Mouse (Mus musculus) liver, embryonic 16.5 days (tissue): ENCODE data around the gene Htatsf1. TPM values are rescaled to one million over a fixed set of nuclear protein-coding genes. Genes with fewer than 3 reads are reported as not detected.

Source experiments
- ATAC-seq: fragments of 200-750 bp; cut with Nextera tagmentation; 2 replicates; pipeline ENCODE4 v1.8.0; 2017; ENCODE audit warnings: low read depth, mild to moderate bottlenecking, moderate number of reproducible peaks, moderate library complexity
- H3K27ac ChIP-seq: fragments of 300-500 bp; sonication (generic); 2 replicates; pipeline ENCODE4 v1.5.1; 2014; ENCODE audit warnings: mild to moderate bottlenecking, low read length
- H3K27me3 ChIP-seq: fragments of 300-500 bp; sonication (generic); 2 replicates; pipeline ENCODE4 v1.6.1; 2014; ENCODE audit warnings: low read depth, low read length, mixed read lengths; ENCODE audit not compliant: control insufficient read depth, insufficient read depth
- H3K36me3 ChIP-seq: fragments of 300-500 bp; sonication (generic); 2 replicates; pipeline ENCODE4 v1.6.1; 2014; ENCODE audit warnings: mild to moderate bottlenecking; ENCODE audit not compliant: control insufficient read depth, insufficient read depth
- H3K4me1 ChIP-seq: fragments of 300-500 bp; sonication (generic); 2 replicates; pipeline ENCODE4 v1.6.1; 2014; ENCODE audit warnings: low read depth, low read length, mixed read lengths; ENCODE audit not compliant: control insufficient read depth
- H3K4me2 ChIP-seq: fragments of 300-500 bp; sonication (generic); 2 replicates; pipeline ENCODE4 v1.6.1; 2014; ENCODE audit warnings: low read depth, low read length, mixed read lengths
- H3K4me3 ChIP-seq: fragments of 300-500 bp; sonication (generic); 2 replicates; pipeline ENCODE4 v1.5.1; 2014; ENCODE audit warnings: low read depth, mild to moderate bottlenecking, low read length
- H3K9ac ChIP-seq: fragments of 300-500 bp; sonication (generic); 2 replicates; pipeline ENCODE4 v1.6.1; 2014; ENCODE audit warnings: low read depth, low read length
- H3K9me3 ChIP-seq: fragments of 300-500 bp; sonication (generic); replicated peaks from 2 replicates; pipeline ENCODE4 v1.6.1; 2016; ENCODE audit warnings: low read length; ENCODE audit not compliant: control insufficient read depth
- WGBS: fragments of 180-500 bp; shearing (Covaris S2); extraction: QIAGEN DNeasy Blood & Tissue Kit; methylation state at CpG from one replicate; pipeline ENCODE4 v1.1.7; 2014; ENCODE audit not compliant: insufficient replicate concordance; 5-methylcytosine and 5-hydroxymethylcytosine counted together
- polyA plus RNA-seq: library from polyadenylated mRNA; unstranded; fragments of >200 nt; fragmentation: Nextera tagmentation; extraction: Ambion mirVana; gene quantifications from 2 replicates; pipeline ENCODE4 v1.2.1, GENCODE M21; 2015

Htatsf1 gene
- polyA plus RNA-seq = 19.4 and 20.3 TPM in 2 replicates

DNA sequence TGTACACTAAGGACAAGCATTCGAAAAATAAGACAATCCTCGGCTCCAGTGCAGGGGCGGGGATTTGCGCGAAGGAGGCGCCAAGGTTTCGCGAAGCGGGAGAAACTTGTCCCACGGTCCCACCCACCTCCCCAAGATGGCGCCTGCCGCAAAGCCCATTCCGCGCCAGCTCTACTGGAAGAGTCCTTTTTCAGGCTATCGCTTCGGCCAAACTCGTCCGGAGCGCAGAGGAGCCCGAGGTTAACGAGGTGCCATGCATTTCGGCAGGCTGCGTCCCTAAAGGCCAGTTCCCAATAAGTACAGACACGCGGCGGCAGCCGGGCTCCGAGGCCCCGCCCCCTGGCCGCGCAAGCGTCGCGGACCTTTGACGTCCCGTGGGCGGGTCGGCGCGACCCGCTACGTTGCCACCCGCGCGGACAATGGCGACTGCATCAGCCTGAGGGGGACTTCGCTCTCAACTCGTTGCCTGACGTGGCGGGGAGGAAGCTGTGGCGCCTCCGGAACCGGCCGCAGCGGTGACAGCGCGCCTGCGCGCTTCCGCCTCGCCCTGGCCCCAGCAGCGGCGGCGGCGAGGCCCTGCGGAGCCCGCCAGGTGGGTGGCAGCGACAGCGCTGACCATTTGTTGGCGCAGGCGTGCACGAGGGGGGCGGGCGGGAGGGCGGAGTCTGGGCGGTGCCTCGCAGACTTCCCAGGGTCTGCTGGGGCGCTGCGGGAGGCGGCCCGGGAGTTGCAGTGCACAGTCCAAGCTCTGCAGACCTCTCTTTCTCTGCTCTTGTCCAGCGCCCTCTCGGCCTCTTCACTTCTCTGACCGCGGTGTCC is at the start of gene Htatsf1:
Htatsf1 (plus strand) TSS at position 410 of the 819 bp plus-strand sequence.
- Histone ChIP-seq H3K27ac (peak within 1 kb of the TSS; percentile 80), H3K9me3 (no peaks in the 10 kb centered on the region), H3K27me3 (no peaks in the 10 kb centered on the region), H3K4me3 (peak within 1 kb of the TSS; percentile 74), H3K36me3 (no peaks in the 10 kb centered on the region), H3K4me2 (peak within 1 kb of the TSS; percentile 69), H3K4me1 (no peaks in the 10 kb centered on the region; the same call in 1 of the 2 replicates), H3K9ac (peak within 1 kb of the TSS; percentile 72)
- ATAC-seq = peak; percentile 94
- 19% methylated on average over 75 of the region's 85 CpGs for WGBS

DNA sequence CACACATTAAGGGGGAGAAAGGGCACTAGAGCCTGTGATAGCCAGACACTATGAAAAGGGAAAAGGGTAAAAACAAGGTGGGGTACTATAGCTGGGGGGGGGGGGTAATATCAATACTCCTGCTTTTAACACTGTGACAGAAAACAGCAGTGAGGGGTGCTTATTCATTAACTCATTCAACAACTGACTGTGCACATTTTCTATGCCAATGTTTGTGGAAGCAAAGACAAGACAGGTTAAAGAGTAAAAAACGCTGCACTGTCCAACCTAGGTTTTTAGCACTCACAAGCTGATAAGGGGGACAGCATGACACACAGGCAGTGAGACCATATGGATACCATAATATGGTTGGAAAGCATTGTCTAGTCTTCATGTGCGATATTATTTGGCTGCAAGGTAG is 40.5 kb upstream of the Htatsf1 start:
- Histone ChIP-seq H3K4me2 (no peak overlapping the region), H3K4me3 (no peak overlapping the region), H3K36me3 (no peaks in the 10 kb centered on the region), H3K27me3 (no peaks in the 10 kb centered on the region), H3K4me1 (no peaks in the 10 kb centered on the region), H3K27ac (no peak overlapping the region), H3K9me3 (no peaks in the 10 kb centered on the region), H3K9ac (no peak overlapping the region)
- no peak for ATAC-seq
- 42% methylated on average over 2 of the region's 2 CpGs for WGBS

DNA sequence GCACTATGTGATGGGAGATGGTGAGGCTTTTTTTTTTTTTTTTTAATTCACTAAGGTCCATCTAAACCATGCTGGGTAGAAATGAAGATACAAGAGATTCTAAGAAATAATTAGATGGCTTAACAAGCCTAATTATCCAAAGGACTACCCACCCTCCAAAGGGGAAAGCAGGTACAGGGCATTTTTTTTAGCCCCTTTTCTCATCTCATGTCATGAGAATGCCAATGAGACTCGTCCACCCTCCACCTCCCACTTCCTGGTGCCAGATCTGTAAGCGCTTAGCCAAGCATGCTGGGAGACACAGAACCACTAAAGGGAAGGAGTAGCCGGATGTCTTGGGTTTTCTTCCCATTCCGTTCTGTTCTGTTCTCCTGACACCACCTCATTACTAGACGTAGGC is 10.6 kb upstream of the Htatsf1 start, which contains the start of gene Brs3:
Brs3 (plus strand) TSS at position 301 of the 400 bp plus-strand sequence.
- H3K4me2 ChIP-seq = no peak within 1 kb of the TSS
- no peaks in the 10 kb centered on the region for H3K27me3 ChIP-seq
- ATAC-seq = no peak
- H3K4me3 ChIP-seq = no peak within 1 kb of the TSS
- H3K9me3 ChIP-seq = no peaks in the 10 kb centered on the region
- no peaks in the 10 kb centered on the region for H3K4me1 ChIP-seq
- WGBS = 62% methylated on average over 5 of the region's 5 CpGs
- H3K9ac ChIP-seq = no peak within 1 kb of the TSS
- H3K36me3 ChIP-seq = no peaks in the 10 kb centered on the region
- H3K27ac ChIP-seq = no peak within 1 kb of the TSS

DNA sequence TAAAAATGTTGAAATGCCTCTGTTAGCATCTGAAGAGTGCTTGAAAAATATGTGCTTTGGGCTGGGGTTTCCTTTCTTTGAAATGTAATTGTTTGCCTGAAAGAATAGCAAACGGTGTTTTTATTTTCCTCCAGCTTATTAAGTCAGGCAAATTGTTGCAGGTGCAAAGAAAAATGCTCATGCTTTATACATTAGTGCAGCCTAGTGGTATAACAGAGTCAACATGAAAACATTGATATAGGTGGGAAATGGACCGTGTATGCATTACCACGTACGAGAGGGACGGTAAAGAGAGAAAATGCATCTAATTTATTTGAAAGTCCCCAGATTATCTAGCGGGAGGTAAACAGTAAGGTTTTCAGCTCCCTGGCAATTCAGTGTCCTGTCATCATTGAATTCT is 9.5 kb upstream of the Htatsf1 start:
- Histone ChIP-seq H3K4me3 (no peak overlapping the region), H3K27me3 (no peaks in the 10 kb centered on the region), H3K4me1 (no peaks in the 10 kb centered on the region), H3K9me3 (no peaks in the 10 kb centered on the region), H3K27ac (no peak overlapping the region), H3K9ac (no peak overlapping the region), H3K4me2 (no peak overlapping the region), H3K36me3 (no peaks in the 10 kb centered on the region)
- no peak for ATAC-seq
- 65% methylated on average over 6 of the region's 6 CpGs for WGBS

DNA sequence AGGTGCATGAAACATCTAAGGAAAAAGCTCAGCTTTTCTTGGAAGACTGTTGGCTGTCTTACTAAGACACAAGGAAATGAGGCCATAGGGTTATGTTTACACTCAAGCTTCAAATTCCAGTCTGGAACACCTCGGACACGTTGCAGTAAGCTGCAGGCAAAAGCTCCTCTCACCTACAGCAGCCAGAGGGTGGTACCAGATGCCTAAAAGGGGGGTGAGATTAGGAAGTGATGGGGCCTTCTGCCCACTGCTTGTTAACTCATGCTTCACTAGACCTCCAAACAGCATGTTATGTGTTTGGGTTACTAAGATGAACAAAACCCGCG is 572 bp upstream of the Htatsf1 start:
- WGBS = 12% methylated on average over 4 of the region's 4 CpGs
- Histone ChIP-seq H3K36me3 (no peaks in the 10 kb centered on the region), H3K27ac (no peak overlapping the region), H3K9ac (peak overlapping the region; percentile 72), H3K9me3 (no peaks in the 10 kb centered on the region), H3K4me2 (peak overlapping the region; percentile 69), H3K4me3 (peak overlapping the region; percentile 74), H3K27me3 (no peaks in the 10 kb centered on the region), H3K4me1 (no peaks in the 10 kb centered on the region; the same call in 1 of the 2 replicates)
- peak; percentile 3; the same call in 1 of the 2 replicates for ATAC-seq

DNA sequence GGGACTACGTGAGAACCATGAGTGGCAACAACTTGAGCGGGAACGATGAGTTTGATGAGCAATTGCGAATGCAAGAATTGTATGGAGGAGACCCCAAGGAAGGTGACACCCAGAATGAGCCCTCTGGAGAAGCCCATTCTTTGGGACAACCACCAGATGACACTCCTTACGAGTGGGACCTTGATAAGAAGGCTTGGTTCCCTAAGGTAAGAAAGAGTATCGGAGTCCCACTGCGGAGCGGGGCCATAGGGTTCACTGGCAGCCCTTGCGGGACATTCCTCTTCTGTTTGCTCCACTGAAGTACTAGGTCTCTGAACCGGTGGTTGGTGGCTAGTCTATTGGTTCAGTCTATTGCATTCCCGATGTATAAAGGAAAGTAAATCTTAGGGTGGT is 606 bp downstream of the Htatsf1 start:
- 24% methylated on average over 11 of the region's 11 CpGs for WGBS
- H3K9ac ChIP-seq = peak overlapping the region; percentile 72
- no peaks in the 10 kb centered on the region for H3K36me3 ChIP-seq
- H3K9me3 ChIP-seq = no peaks in the 10 kb centered on the region
- no peak for ATAC-seq
- no peaks in the 10 kb centered on the region; the same call in 1 of the 2 replicates for H3K4me1 ChIP-seq
- H3K27me3 ChIP-seq = no peaks in the 10 kb centered on the region
- peak overlapping the region; percentile 69 for H3K4me2 ChIP-seq
- H3K27ac ChIP-seq = no peak overlapping the region
- H3K4me3 ChIP-seq = peak overlapping the region; percentile 74

DNA sequence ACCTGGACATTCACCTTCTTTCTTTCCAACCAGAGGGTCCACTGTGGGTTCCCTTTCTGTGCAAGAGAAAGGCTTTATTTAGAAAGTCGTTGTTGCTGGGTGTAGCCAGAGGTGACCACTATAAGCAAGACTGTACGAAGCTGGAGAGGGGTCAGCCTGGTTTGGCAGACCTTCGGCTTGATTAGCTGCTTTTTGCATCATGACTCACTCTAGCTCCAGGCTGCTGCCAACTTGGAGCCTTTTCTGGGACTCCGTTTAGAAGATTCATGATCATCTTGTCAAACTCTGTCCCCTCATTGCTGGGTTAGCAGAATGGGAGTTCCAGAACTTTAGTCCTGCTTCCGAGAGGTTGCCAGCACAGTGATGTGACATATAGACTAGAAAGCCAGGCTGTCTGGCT is 28.1 kb downstream of the Htatsf1 start:
- no peak overlapping the region for H3K4me3 ChIP-seq
- ATAC-seq = no peak
- no peaks in the 10 kb centered on the region for H3K9me3 ChIP-seq
- H3K4me1 ChIP-seq = no peaks in the 10 kb centered on the region
- H3K36me3 ChIP-seq = no peaks in the 10 kb centered on the region
- WGBS = 60% methylated on average over 5 of the region's 5 CpGs
- H3K9ac ChIP-seq = no peak overlapping the region
- H3K4me2 ChIP-seq = no peak overlapping the region
- H3K27ac ChIP-seq = no peak overlapping the region
- H3K27me3 ChIP-seq = no peaks in the 10 kb centered on the region

DNA sequence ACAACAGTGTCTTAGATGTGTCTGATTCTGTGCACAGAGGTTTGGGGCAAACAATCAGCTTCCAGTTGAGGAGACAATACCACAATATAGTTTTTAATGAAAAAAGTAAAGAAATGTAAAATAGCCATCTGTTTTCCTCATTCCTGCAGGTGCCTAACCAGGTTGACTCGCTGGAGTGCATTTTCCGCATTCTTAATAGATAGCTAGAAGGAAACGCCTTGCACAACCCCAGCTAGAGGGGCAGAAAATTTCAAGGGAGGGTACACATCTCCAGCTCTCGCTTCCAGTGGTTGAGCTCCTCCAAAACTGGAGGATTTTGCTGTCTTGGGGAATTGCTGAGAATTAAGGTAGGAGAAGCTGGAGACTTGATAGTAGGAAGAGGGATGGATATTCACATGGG is 34.4 kb downstream of the Htatsf1 start, which contains the start of gene Vgll1:
Vgll1 (plus strand) TSS at position 301 of the 400 bp plus-strand sequence.
- Histone ChIP-seq H3K9me3 (no peaks in the 10 kb centered on the region), H3K27me3 (no peaks in the 10 kb centered on the region), H3K4me2 (no peak within 1 kb of the TSS), H3K36me3 (no peaks in the 10 kb centered on the region), H3K9ac (no peak within 1 kb of the TSS), H3K4me3 (no peak within 1 kb of the TSS), H3K4me1 (no peaks in the 10 kb centered on the region), H3K27ac (no peak within 1 kb of the TSS)
- WGBS = 68% methylated on average over 4 of the region's 4 CpGs
- ATAC-seq = no peak

DNA sequence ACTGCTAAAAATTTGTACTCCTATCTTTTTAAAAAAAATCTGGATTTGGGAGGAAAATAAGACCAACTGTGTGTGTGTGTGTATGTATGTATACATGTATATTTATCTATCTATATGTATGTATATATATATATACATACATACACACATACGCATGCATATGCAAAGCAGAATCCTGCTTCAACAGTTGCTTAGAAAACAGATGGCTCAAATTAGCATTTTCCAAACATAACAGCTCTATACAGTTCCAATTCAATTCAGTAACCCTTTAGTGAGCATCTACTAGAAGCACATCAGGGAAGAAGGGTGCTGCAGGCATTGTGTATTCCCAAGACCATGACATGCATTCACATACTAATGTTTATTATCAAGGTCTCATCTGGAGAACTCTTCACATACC is 50.0 kb downstream of the Htatsf1 start:
- Histone ChIP-seq H3K4me1 (no peaks in the 10 kb centered on the region), H3K4me3 (no peak overlapping the region), H3K9ac (no peak overlapping the region), H3K36me3 (no peaks in the 10 kb centered on the region), H3K4me2 (no peak overlapping the region), H3K27me3 (no peaks in the 10 kb centered on the region), H3K9me3 (no peaks in the 10 kb centered on the region), H3K27ac (no peak overlapping the region)
- ATAC-seq = no peak
- WGBS = 88% methylated on average over 1 of the region's 1 CpGs
